Mouse (Mus musculus): ENCODE data around the gene Frrs1. TPM values are rescaled to one million over a fixed set of nuclear protein-coding genes. Genes with fewer than 3 reads are reported as not detected.
"Not testable (repeated sequence)": the region's sequence is repeated elsewhere in the genome, so short reads cannot be mapped to it uniquely, and the experiment has no call there.

Frrs1 gene
- total RNA-seq (2022): 1 to 10 TPM; 1.9 to 4.5 (median 3.0) TPM

- no peak for DNase-seq (ENCODE audit: low spot score in 2 of 2)
Measured at GRCm38 (mm10) chr3:116858941-116859685, at the start of gene Frrs1. Gene Frrs1 (plus strand): TSS chr3:116859464.

GRCm38 (mm10) chr3:116810351-116810750, 48.9 kb upstream of the Frrs1 start:
- not testable (repeated sequence) for DNase-seq (ENCODE audit: low spot score in 2 of 2)

GRCm38 (mm10) chr3:116812946-116813345, 46.3 kb upstream of the Frrs1 start:
- no peak for DNase-seq (ENCODE audit: low spot score in 2 of 2)

GRCm38 (mm10) chr3:116815305-116815797, 43.9 kb upstream of the Frrs1 start:
- DNase-seq (ENCODE audit: low spot score in 2 of 2): no peak

- DNase-seq (ENCODE audit: low spot score in 2 of 2): peak in 1 of 2 experiments; percentile 40
Measured at GRCm38 (mm10) chr3:116815916-116816315, 43.3 kb upstream of the Frrs1 start.

GRCm38 (mm10) chr3:116816674-116817215, 42.5 kb upstream of the Frrs1 start:
- DNase-seq (ENCODE audit: low spot score in 2 of 2): no peak

GRCm38 (mm10) chr3:116817231-116817630, 42.0 kb upstream of the Frrs1 start:
- DNase-seq (ENCODE audit: low spot score in 2 of 2): no peak

- peak in 1 of 2 experiments; percentile 19 for DNase-seq (ENCODE audit: low spot score in 2 of 2)
Measured at GRCm38 (mm10) chr3:116826471-116827215, 32.6 kb upstream of the Frrs1 start.

GRCm38 (mm10) chr3:116829274-116829920, 29.9 kb upstream of the Frrs1 start:
- DNase-seq (ENCODE audit: low spot score in 2 of 2): no peak

- DNase-seq (ENCODE audit: low spot score in 2 of 2): no peak
Measured at GRCm38 (mm10) chr3:116831324-116831723, 27.9 kb upstream of the Frrs1 start.

- DNase-seq (ENCODE audit: low spot score in 2 of 2): peak; percentile 34 to 56
Measured at GRCm38 (mm10) chr3:116832526-116833310, 26.5 kb upstream of the Frrs1 start.

GRCm38 (mm10) chr3:116833491-116833890, 25.8 kb upstream of the Frrs1 start:
- DNase-seq (ENCODE audit: low spot score in 2 of 2): no peak

- no peak for DNase-seq (ENCODE audit: low spot score in 2 of 2)
Measured at GRCm38 (mm10) chr3:116834241-116834640, 25.0 kb upstream of the Frrs1 start.

GRCm38 (mm10) chr3:116835350-116835749, 23.9 kb upstream of the Frrs1 start:
- no peak for DNase-seq (ENCODE audit: low spot score in 2 of 2)

GRCm38 (mm10) chr3:116835770-116836680, 23.2 kb upstream of the Frrs1 start:
- DNase-seq (ENCODE audit: low spot score in 2 of 2): peak; percentile 78 to 80

GRCm38 (mm10) chr3:116836681-116837475, 22.4 kb upstream of the Frrs1 start:
- DNase-seq (ENCODE audit: low spot score in 2 of 2): no peak

- DNase-seq (ENCODE audit: low spot score in 2 of 2): no peak
Measured at GRCm38 (mm10) chr3:116841311-116841710, 18.0 kb upstream of the Frrs1 start.

- DNase-seq (ENCODE audit: low spot score in 2 of 2): no peak
Measured at GRCm38 (mm10) chr3:116844880-116845579, 14.2 kb upstream of the Frrs1 start.

All from gastrocnemius, adult 8-10 months (tissue).